Mouse (Mus musculus) hindbrain, postnatal 0 days (tissue): ENCODE measurements around the gene Cfap77. TPM values are rescaled to one million over a fixed set of nuclear protein-coding genes. Genes with fewer than 3 reads are reported as not detected.
A peak's percentile ranks its signal among the peaks of the same experiment; 100 is the strongest.

ENCODE experiments used
- ATAC-seq: fragments of 200-750 bp; cut with Nextera tagmentation; 2 replicates; pipeline ENCODE4 v1.8.0; 2017; ENCODE audit warnings: mild to moderate bottlenecking, moderate TSS enrichment, moderate library complexity
- DNase-seq: peaks from one replicate; pipeline ENCODE4 v3.0.0-alpha.2; 2015; ENCODE audit warnings: low spot score
- H3K27ac ChIP-seq: fragments of 300-500 bp; sonication (generic); 2 replicates; pipeline ENCODE4 v1.5.1; 2014; ENCODE audit warnings: mild to moderate bottlenecking
- H3K27me3 ChIP-seq: fragments of 300-500 bp; sonication (generic); 2 replicates; pipeline ENCODE4 v1.6.1; 2014; ENCODE audit warnings: low read length, mixed read lengths; ENCODE audit not compliant: insufficient read depth
- H3K36me3 ChIP-seq: fragments of 300-500 bp; sonication (generic); 2 replicates; pipeline ENCODE4 v1.6.1; 2014; ENCODE audit warnings: low read length, mixed read lengths; ENCODE audit not compliant: insufficient read depth
- H3K4me1 ChIP-seq: fragments of 300-500 bp; sonication (generic); 2 replicates; pipeline ENCODE4 v1.6.1; 2014; ENCODE audit warnings: antibody characterized with exemption, low read length, mixed read lengths; ENCODE audit not compliant: insufficient read depth
- H3K4me2 ChIP-seq: fragments of 300-500 bp; sonication (generic); 2 replicates; pipeline ENCODE4 v1.6.1; 2014; ENCODE audit warnings: low read depth, mild to moderate bottlenecking, low read length, moderate library complexity, mixed read lengths
- H3K4me3 ChIP-seq: fragments of 300-500 bp; sonication (generic); 2 replicates; pipeline ENCODE4 v1.5.1; 2014; ENCODE audit warnings: low read length
- H3K9ac ChIP-seq: fragments of 300-500 bp; sonication (generic); replicated peaks from 2 replicates; pipeline ENCODE4 v1.6.1; 2014; ENCODE audit warnings: mild to moderate bottlenecking, low read length, moderate library complexity, mixed read lengths
- H3K9me3 ChIP-seq: fragments of 300-500 bp; sonication (generic); 2 replicates; pipeline ENCODE4 v1.6.1; 2016; ENCODE audit warnings: low read length, mixed read lengths
- CTCF ChIP-seq: IDR thresholded peaks from 2 replicates; pipeline ENCODE4 v1.5.1; 2016; ENCODE audit warnings: antibody characterized with exemption, control low read depth, low read depth
- WGBS: fragments of 180-500 bp; shearing (Covaris S2); extraction: QIAGEN DNeasy Blood & Tissue Kit; methylation state at CpG from one replicate; pipeline ENCODE4 v1.1.7; 2014; 5-methylcytosine and 5-hydroxymethylcytosine counted together
- polyA plus RNA-seq: library from polyadenylated mRNA; unstranded; fragments of >200 nt; fragmentation: Nextera tagmentation; extraction: Ambion mirVana; gene quantifications from 2 replicates; pipeline ENCODE4 v1.2.1, GENCODE M21; 2015
- total RNA-seq: library from RNA; depleted of rRNA; stranded (reverse); fragments of >200 nt; gene quantifications from 2 replicates; pipeline ENCODE4 v1.2.3, GENCODE M21; 2014

Cfap77 gene
- total and polyA plus RNA-seq, 2 experiments from 2014 or later, result 0.58 to 0.96 TPM

- TF ChIP-seq CTCF, result no peak
- DNase-seq (no peak), ATAC-seq (no peak)
- Histone ChIP-seq H3K36me3 (no peaks in the 10 kb centered on the region), H3K27ac (no peak overlapping the region), H3K27me3 (no peaks in the 10 kb centered on the region; the same call in 1 of the 2 replicates), H3K9ac (no peak overlapping the region), H3K4me2 (no peak overlapping the region), H3K4me3 (no peak overlapping the region), H3K4me1 (0 out of 2 replicates have a peak, but pooled peaks cover 14% of the 10 kb centered on the region), H3K9me3 (no peaks in the 10 kb centered on the region)
- 60% methylated on average over 14 of the region's 14 CpGs for WGBS
Observed at GRCm38 (mm10) chr2:28970424-28970823, 84.4 kb downstream of the Cfap77 start.

- H3K9me3 ChIP-seq, result no peaks in the 10 kb centered on the region
- 0 out of 2 replicates have a peak, but pooled peaks cover 8% of the 10 kb centered on the region for H3K4me1 ChIP-seq
- DNase-seq (no peak), ATAC-seq (no peak)
- WGBS, result 79% methylated on average over 1 of the region's 1 CpGs
- H3K27me3 ChIP-seq, result no peaks in the 10 kb centered on the region; the same call in 1 of the 2 replicates
- no peaks in the 10 kb centered on the region for H3K36me3 ChIP-seq
- no peak overlapping the region for H3K9ac ChIP-seq
- no peak overlapping the region for H3K4me3 ChIP-seq
- H3K27ac ChIP-seq, result no peak overlapping the region
- H3K4me2 ChIP-seq, result no peak overlapping the region
- TF ChIP-seq CTCF, result no peak
Observed at GRCm38 (mm10) chr2:28968278-28968677, 86.6 kb downstream of the Cfap77 start.

DNA sequence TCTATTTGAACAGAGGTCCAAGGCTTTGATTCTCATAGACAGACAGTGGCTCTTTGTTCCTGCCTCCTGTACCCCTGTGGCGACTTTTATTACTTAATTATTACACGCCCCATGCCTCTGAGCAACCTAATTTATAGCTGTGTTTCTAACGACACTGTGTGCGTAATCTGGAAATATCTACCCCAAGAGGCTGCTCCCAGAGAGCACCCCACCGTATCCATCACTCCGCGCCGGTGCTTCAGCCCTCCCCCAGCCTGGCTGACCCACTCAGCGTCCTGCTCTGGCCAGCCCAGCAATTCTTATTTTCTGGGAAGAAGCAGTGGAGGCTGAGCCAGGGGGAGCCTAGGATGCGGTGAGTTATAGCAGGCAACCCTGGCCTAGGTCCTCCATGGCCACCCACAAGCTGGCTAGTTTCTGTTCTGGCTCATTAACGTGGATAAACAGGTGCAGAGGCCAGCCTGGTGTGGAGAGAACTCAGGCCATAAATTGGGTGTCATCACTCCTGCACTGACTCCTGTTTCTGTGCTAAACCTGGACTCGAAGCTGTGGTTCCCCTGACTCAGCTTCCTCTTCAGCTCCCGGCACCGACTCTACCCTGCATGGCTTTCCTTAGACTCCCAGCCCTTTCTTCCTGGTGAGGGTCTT lies 88.6 kb downstream of the Cfap77 start:
- 22% methylated on average over 14 of the region's 14 CpGs for WGBS

DNA sequence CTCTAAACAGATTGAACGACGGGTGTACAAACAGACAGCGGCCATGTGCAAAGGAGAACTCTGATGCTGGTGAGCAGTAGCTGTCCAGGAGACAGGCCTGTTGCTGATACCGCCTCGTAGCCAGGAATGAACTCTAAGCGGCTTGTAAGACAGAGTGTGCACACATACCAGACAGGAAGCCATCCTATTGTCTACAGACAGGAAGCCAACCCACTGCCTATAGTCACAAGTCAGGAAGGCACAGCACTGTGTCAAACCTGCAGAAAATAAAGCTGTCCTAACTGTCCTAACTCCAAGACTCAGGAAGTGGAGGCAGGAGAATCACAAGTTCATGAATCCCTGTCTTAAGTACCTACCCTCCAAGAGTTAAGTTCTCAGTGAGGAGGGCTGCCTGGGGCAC lies 91.3 kb downstream of the Cfap77 start:
- H3K4me3 ChIP-seq, result no peak overlapping the region
- DNase-seq, result no peak
- H3K9me3 ChIP-seq, result no peaks in the 10 kb centered on the region
- no peaks in the 10 kb centered on the region for H3K27me3 ChIP-seq
- H3K36me3 ChIP-seq, result no peaks in the 10 kb centered on the region
- no peak overlapping the region for H3K27ac ChIP-seq
- no peak for ATAC-seq
- 0 out of 2 replicates have a peak, but pooled peaks cover 8% of the 10 kb centered on the region for H3K4me1 ChIP-seq
- no peak overlapping the region for H3K4me2 ChIP-seq
- no peak overlapping the region for H3K9ac ChIP-seq
- 90% methylated on average over 6 of the region's 6 CpGs for WGBS
- TF ChIP-seq CTCF, result no peak

More for the DNA sequence above, 88.6 kb downstream of the Cfap77 start:
- no peak overlapping the region for H3K4me3 ChIP-seq
- H3K4me2 ChIP-seq, result no peak overlapping the region
- no peak overlapping the region for H3K27ac ChIP-seq
- no peaks in the 10 kb centered on the region; the same call in 1 of the 2 replicates for H3K27me3 ChIP-seq
- H3K9ac ChIP-seq, result no peak overlapping the region
- DNase-seq, result peak; percentile 29
- ATAC-seq, result peak; percentile 55; the same call in 1 of the 2 replicates
- H3K9me3 ChIP-seq, result no peaks in the 10 kb centered on the region
- no peak for TF ChIP-seq CTCF
- H3K36me3 ChIP-seq, result no peaks in the 10 kb centered on the region
- H3K4me1 ChIP-seq, result 0 out of 2 replicates have a peak, but pooled peaks cover 8% of the 10 kb centered on the region

DNA sequence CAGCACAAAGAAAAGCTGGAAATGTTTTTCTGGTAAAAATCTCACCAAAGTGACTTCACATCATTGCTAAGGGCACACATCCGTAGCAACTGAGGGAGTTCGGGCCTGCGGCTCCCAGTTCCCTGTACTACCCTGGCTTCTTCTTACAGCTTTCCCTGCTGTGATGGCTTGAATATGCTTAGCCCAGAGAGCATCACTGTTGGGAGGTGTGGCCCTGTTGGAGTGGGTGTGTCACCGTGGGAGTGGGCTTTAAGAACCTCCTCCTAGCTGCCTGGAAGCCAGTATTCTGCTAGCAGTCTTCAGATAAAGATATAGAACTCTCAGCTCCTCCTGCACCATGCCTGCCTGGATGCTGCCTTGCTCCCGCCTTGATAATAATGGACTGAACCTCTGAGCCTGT lies 93.2 kb downstream of the Cfap77 start:
- Histone ChIP-seq H3K4me1 (0 out of 2 replicates have a peak, but pooled peaks cover 6% of the 10 kb centered on the region), H3K27me3 (no peaks in the 10 kb centered on the region), H3K9me3 (no peaks in the 10 kb centered on the region), H3K27ac (no peak overlapping the region), H3K4me3 (no peak overlapping the region), H3K36me3 (no peaks in the 10 kb centered on the region), H3K4me2 (no peak overlapping the region), H3K9ac (no peak overlapping the region)
- DNase-seq (no peak), ATAC-seq (no peak)
- no peak for TF ChIP-seq CTCF
- WGBS, result 72% methylated on average over 5 of the region's 5 CpGs

GRCm38 (mm10) chr2:28961024-28961585 lies 93.8 kb downstream of the Cfap77 start:
- TF ChIP-seq CTCF, result no peak
- Histone ChIP-seq H3K36me3 (no peaks in the 10 kb centered on the region), H3K9ac (no peak overlapping the region), H3K9me3 (no peaks in the 10 kb centered on the region), H3K4me3 (no peak overlapping the region), H3K4me2 (no peak overlapping the region), H3K27me3 (no peaks in the 10 kb centered on the region), H3K4me1 (0 out of 2 replicates have a peak, but pooled peaks cover under 1% of the 10 kb centered on the region), H3K27ac (no peak overlapping the region)
- DNase-seq, result no peak
- 87% methylated on average over 15 of the region's 15 CpGs for WGBS
- no peak for ATAC-seq

DNA sequence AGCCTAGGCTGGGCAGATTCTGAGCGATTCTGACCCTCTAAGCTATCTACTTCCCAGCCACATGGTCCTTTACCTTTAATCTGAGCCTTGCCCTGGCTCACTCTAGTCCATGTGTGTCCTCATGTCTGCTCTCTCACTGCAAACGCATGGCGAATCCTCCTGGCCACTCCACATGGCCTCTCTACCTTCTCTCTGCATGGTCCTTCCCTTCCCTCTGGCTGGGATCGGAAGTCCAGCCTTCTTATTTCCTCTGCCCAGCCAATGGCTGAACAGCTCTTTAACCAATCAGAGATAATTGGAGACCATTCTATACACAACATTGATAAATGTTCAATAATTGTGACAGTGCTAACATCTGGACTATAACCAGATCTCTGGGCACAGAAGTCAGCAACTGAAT lies 98.0 kb downstream of the Cfap77 start:
- DNase-seq (no peak), ATAC-seq (no peak)
- no peaks in the 10 kb centered on the region for H3K27me3 ChIP-seq
- no peaks in the 10 kb centered on the region for H3K9me3 ChIP-seq
- H3K4me2 ChIP-seq, result no peak overlapping the region
- H3K4me3 ChIP-seq, result no peak overlapping the region
- no peak overlapping the region for H3K27ac ChIP-seq
- WGBS, result 89% methylated on average over 4 of the region's 4 CpGs
- no peaks in the 10 kb centered on the region for H3K36me3 ChIP-seq
- TF ChIP-seq CTCF, result no peak
- H3K4me1 ChIP-seq, result no peaks in the 10 kb centered on the region
- no peak overlapping the region for H3K9ac ChIP-seq
